Mouse (Mus musculus) liver, postnatal 0 days (tissue): ENCODE results near the gene Zfp3. TPM values are rescaled to one million over a fixed set of nuclear protein-coding genes. Genes with fewer than 3 reads are reported as not detected.
A peak's percentile ranks its signal among the peaks of the same experiment; 100 is the strongest.

Experiments
- ATAC-seq: fragments of 200-750 bp; cut with Nextera tagmentation; 2 replicates; pipeline ENCODE4 v1.8.0; 2017; ENCODE audit warnings: mild to moderate bottlenecking, moderate library complexity
- DNase-seq: peaks from one replicate; pipeline ENCODE4 v3.0.0-alpha.2; 2016
- H3K27ac ChIP-seq: fragments of 300-500 bp; sonication (generic); 2 replicates; pipeline ENCODE4 v1.5.1; 2014; ENCODE audit warnings: antibody characterized with exemption, moderate library complexity, mild to moderate bottlenecking, low read depth
- H3K27me3 ChIP-seq: fragments of 300-500 bp; sonication (generic); 2 replicates; pipeline ENCODE4 v1.6.1; 2014; ENCODE audit warnings: low read length, control low read depth, mixed read lengths; ENCODE audit not compliant: insufficient read depth
- H3K36me3 ChIP-seq: fragments of 300-500 bp; sonication (generic); replicated peaks from 2 replicates; pipeline ENCODE4 v1.6.1; 2014; ENCODE audit warnings: mild to moderate bottlenecking, control low read depth, low read length, moderate library complexity, mixed read lengths; ENCODE audit not compliant: insufficient read depth
- H3K4me1 ChIP-seq: fragments of 300-500 bp; sonication (generic); 2 replicates; pipeline ENCODE4 v1.6.1; 2014; ENCODE audit warnings: antibody characterized with exemption, mild to moderate bottlenecking, control low read depth; ENCODE audit not compliant: insufficient read depth
- H3K4me2 ChIP-seq: fragments of 300-500 bp; sonication (generic); 2 replicates; pipeline ENCODE4 v1.6.1; 2014; ENCODE audit warnings: low read depth, mild to moderate bottlenecking, low read length, moderate library complexity, mixed read lengths
- H3K4me3 ChIP-seq: fragments of 300-500 bp; sonication (generic); 2 replicates; pipeline ENCODE4 v1.5.1; 2014; ENCODE audit warnings: low read depth, low read length
- H3K9ac ChIP-seq: fragments of 300-500 bp; sonication (generic); replicated peaks from 2 replicates; pipeline ENCODE4 v1.6.1; 2014; ENCODE audit warnings: mild to moderate bottlenecking, moderate library complexity
- H3K9me3 ChIP-seq: fragments of 300-500 bp; sonication (generic); 2 replicates; pipeline ENCODE4 v1.6.1; 2016; ENCODE audit warnings: mild to moderate bottlenecking, control low read depth, low read length, mixed read lengths
- CTCF ChIP-seq: sonication (generic); IDR thresholded peaks from 2 replicates; pipeline ENCODE4 v1.5.1; 2016; ENCODE audit warnings: antibody characterized with exemption, low read depth
- EP300 ChIP-seq: IDR thresholded peaks from 2 replicates; pipeline ENCODE4 v1.6.1; 2016; ENCODE audit warnings: antibody characterized with exemption, low read depth, mild to moderate bottlenecking
- WGBS: fragments of 180-500 bp; shearing (Covaris S2); extraction: QIAGEN DNeasy Blood & Tissue Kit; methylation state at CpG from one replicate; pipeline ENCODE4 v1.1.7; 2014; ENCODE audit not compliant: insufficient replicate concordance; 5-methylcytosine and 5-hydroxymethylcytosine counted together
- polyA plus RNA-seq: library from polyadenylated mRNA; unstranded; fragments of >200 nt; fragmentation: Nextera tagmentation; extraction: Ambion mirVana; gene quantifications from 2 replicates; pipeline ENCODE4 v1.2.1, GENCODE M21; 2015

The Zfp3 gene
- polyA plus RNA-seq, 1 experiment from 2014 or later, result 1.9 TPM

- Histone ChIP-seq H3K9ac (no peak overlapping the region), H3K9me3 (no peaks in the 10 kb centered on the region), H3K4me2 (no peak overlapping the region), H3K36me3 (no peaks in the 10 kb centered on the region), H3K27me3 (0 out of 2 replicates have a peak, but pooled peaks cover 2% of the 10 kb centered on the region), H3K27ac (no peak overlapping the region), H3K4me3 (no peak overlapping the region), H3K4me1 (peaks cover 8% of the 10 kb centered on the region)
- WGBS, result 70% methylated on average over 5 of the region's 5 CpGs
- DNase-seq (no peak), ATAC-seq (no peak)
- TF ChIP-seq EP300 (no peak), CTCF (no peak)
Observed at GRCm38 (mm10) chr11:70791676-70792075, 27.7 kb downstream of the Zfp3 start.

- 87% methylated on average over 1 of the region's 1 CpGs for WGBS
- no peak for DNase-seq
- no peaks in the 10 kb centered on the region for H3K36me3 ChIP-seq
Observed at GRCm38 (mm10) chr11:70792409-70792808, 28.4 kb downstream of the Zfp3 start.

GRCm38 (mm10) chr11:70802208-70802864 lies 38.3 kb downstream of the Zfp3 start:
- WGBS, result 69% methylated on average over 2 of the region's 2 CpGs

More at GRCm38 (mm10) chr11:70792409-70792808, 28.4 kb downstream of the Zfp3 start:
- no peaks in the 10 kb centered on the region for H3K9me3 ChIP-seq
- peaks cover 8% of the 10 kb centered on the region for H3K4me1 ChIP-seq
- no peak overlapping the region for H3K9ac ChIP-seq
- ATAC-seq, result no peak
- TF ChIP-seq EP300 (no peak), CTCF (no peak)
- H3K4me3 ChIP-seq, result no peak overlapping the region
- 0 out of 2 replicates have a peak, but pooled peaks cover 2% of the 10 kb centered on the region for H3K27me3 ChIP-seq
- H3K27ac ChIP-seq, result no peak overlapping the region
- H3K4me2 ChIP-seq, result no peak overlapping the region

GRCm38 (mm10) chr11:70802865-70803261 lies 38.9 kb downstream of the Zfp3 start:
- H3K27me3 ChIP-seq, result no peaks in the 10 kb centered on the region
- WGBS, result 62% methylated on average over 2 of the region's 2 CpGs
- H3K4me2 ChIP-seq, result no peak overlapping the region
- no peaks in the 10 kb centered on the region for H3K36me3 ChIP-seq
- H3K4me1 ChIP-seq, result peaks cover 15% of the 10 kb centered on the region
- ATAC-seq (no peak), DNase-seq (no peak)
- TF ChIP-seq EP300 (no peak), CTCF (no peak)
- H3K9me3 ChIP-seq, result no peaks in the 10 kb centered on the region
- no peak overlapping the region for H3K9ac ChIP-seq
- H3K4me3 ChIP-seq, result no peak overlapping the region
- no peak overlapping the region for H3K27ac ChIP-seq

More at GRCm38 (mm10) chr11:70802208-70802864, 38.3 kb downstream of the Zfp3 start:
- no peak overlapping the region for H3K4me2 ChIP-seq
- TF ChIP-seq CTCF (0 out of 2 replicates have a peak, but pooled peaks have one; percentile 12), EP300 (no peak)
- H3K36me3 ChIP-seq, result no peaks in the 10 kb centered on the region
- no peak for DNase-seq
- no peak for ATAC-seq
- H3K9me3 ChIP-seq, result no peaks in the 10 kb centered on the region
- no peak overlapping the region for H3K9ac ChIP-seq
- no peak overlapping the region for H3K27ac ChIP-seq
- H3K27me3 ChIP-seq, result no peaks in the 10 kb centered on the region
- peaks cover 15% of the 10 kb centered on the region for H3K4me1 ChIP-seq
- H3K4me3 ChIP-seq, result no peak overlapping the region

GRCm38 (mm10) chr11:70803711-70804200 lies 39.7 kb downstream of the Zfp3 start:
- DNase-seq, result no peak
- WGBS, result 26% methylated on average over 6 of the region's 6 CpGs

GRCm38 (mm10) chr11:70804395-70804794 lies 40.4 kb downstream of the Zfp3 start:
- Histone ChIP-seq H3K9me3 (no peaks in the 10 kb centered on the region), H3K4me1 (peaks cover 15% of the 10 kb centered on the region), H3K27me3 (no peaks in the 10 kb centered on the region), H3K4me3 (no peak overlapping the region), H3K4me2 (no peak overlapping the region), H3K27ac (peak overlapping the region; percentile 62; the same call in 1 of the 2 replicates), H3K36me3 (no peaks in the 10 kb centered on the region), H3K9ac (no peak overlapping the region)
- DNase-seq (no peak), ATAC-seq (no peak)
- no peak for TF ChIP-seq EP300
- no peak for TF ChIP-seq CTCF
- 63% methylated on average over 3 of the region's 3 CpGs for WGBS

More at GRCm38 (mm10) chr11:70803711-70804200, 39.7 kb downstream of the Zfp3 start:
- TF ChIP-seq EP300 (no peak), CTCF (no peak)
- Histone ChIP-seq H3K27me3 (no peaks in the 10 kb centered on the region), H3K4me2 (no peak overlapping the region), H3K9ac (no peak overlapping the region), H3K9me3 (no peaks in the 10 kb centered on the region), H3K27ac (no peak overlapping the region), H3K4me3 (no peak overlapping the region), H3K4me1 (peaks cover 15% of the 10 kb centered on the region), H3K36me3 (no peaks in the 10 kb centered on the region)
- no peak for ATAC-seq
